Mouse (Mus musculus) lung, embryonic 16.5 days (tissue): Measurements from ENCODE around the gene Foxn1. TPM values are rescaled to one million over a fixed set of nuclear protein-coding genes. Genes with fewer than 3 reads are reported as not detected.

Experiments
- ATAC-seq: fragments of 200-750 bp; cut with Nextera tagmentation; 2 replicates; pipeline ENCODE4 v1.8.0; 2017; ENCODE audit warnings: low read depth, mild to moderate bottlenecking, moderate library complexity
- H3K27ac ChIP-seq: fragments of 300-500 bp; sonication (generic); 2 replicates; pipeline ENCODE4 v1.5.1; 2014; ENCODE audit warnings: mild to moderate bottlenecking, control low read depth, low read length
- H3K27me3 ChIP-seq: fragments of 300-500 bp; sonication (generic); 2 replicates; pipeline ENCODE4 v1.6.1; 2014; ENCODE audit warnings: low read depth, low read length, mixed read lengths; ENCODE audit not compliant: control insufficient read depth, insufficient read depth
- H3K36me3 ChIP-seq: fragments of 300-500 bp; sonication (generic); 2 replicates; pipeline ENCODE4 v1.6.1; 2014; ENCODE audit warnings: low read length; ENCODE audit not compliant: control insufficient read depth, insufficient read depth
- H3K4me1 ChIP-seq: fragments of 300-500 bp; sonication (generic); replicated peaks from 2 replicates; pipeline ENCODE4 v1.6.1; 2014; ENCODE audit warnings: low read length, mixed read lengths; ENCODE audit not compliant: control insufficient read depth, insufficient read depth
- H3K4me2 ChIP-seq: fragments of 300-500 bp; sonication (generic); 2 replicates; pipeline ENCODE4 v1.6.1; 2014; ENCODE audit warnings: low read depth, low read length, control low read depth
- H3K4me3 ChIP-seq: fragments of 300-500 bp; sonication (generic); 2 replicates; pipeline ENCODE4 v1.5.1; 2014; ENCODE audit warnings: mild to moderate bottlenecking, low read length, control low read depth
- H3K9ac ChIP-seq: fragments of 300-500 bp; sonication (generic); 2 replicates; pipeline ENCODE4 v1.6.1; 2014; ENCODE audit warnings: low read length, control low read depth
- H3K9me3 ChIP-seq: fragments of 300-500 bp; sonication (generic); 2 replicates; pipeline ENCODE4 v1.6.1; 2016; ENCODE audit warnings: low read length; ENCODE audit not compliant: control insufficient read depth
- WGBS: fragments of 180-500 bp; shearing (Covaris S2); extraction: QIAGEN DNeasy Blood & Tissue Kit; methylation state at CpG from one replicate; pipeline ENCODE4 v1.1.7; 2014; 5-methylcytosine and 5-hydroxymethylcytosine counted together
- polyA plus RNA-seq: library from polyadenylated mRNA; unstranded; fragments of >200 nt; fragmentation: Nextera tagmentation; extraction: Ambion mirVana; gene quantifications from 2 replicates; pipeline ENCODE4 v1.2.1, GENCODE M21; 2015

Gene Foxn1
- polyA plus RNA-seq, 1 experiment from 2014 or later: 0.77 TPM

DNA sequence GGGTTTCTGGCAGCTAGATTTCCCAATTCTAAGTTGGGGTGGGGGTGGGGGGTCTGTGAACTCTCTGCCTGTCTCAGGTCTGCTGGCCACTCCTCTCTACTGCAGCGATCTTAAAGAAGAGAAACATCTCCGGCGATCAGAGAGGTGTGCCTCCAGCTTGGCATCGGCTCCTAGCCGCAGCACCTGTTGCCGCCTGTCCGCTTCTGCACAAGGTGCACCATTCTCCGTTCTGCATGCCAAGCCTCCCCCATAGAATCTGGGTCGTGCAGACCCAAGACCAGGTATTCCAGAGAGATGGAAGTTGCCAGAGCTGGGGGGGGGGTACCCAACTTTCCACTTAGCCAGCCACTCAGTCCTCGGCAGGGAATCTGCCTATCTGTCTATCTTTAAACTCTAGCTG is 582 bp downstream of the Foxn1 start:
- ATAC-seq: no peak
- Histone ChIP-seq H3K36me3 (no peaks in the 10 kb centered on the region), H3K4me1 (no peaks in the 10 kb centered on the region), H3K4me3 (no peak overlapping the region), H3K27ac (no peak overlapping the region), H3K27me3 (no peaks in the 10 kb centered on the region), H3K4me2 (no peak overlapping the region), H3K9ac (no peak overlapping the region), H3K9me3 (no peaks in the 10 kb centered on the region)
- 81% methylated on average over 10 of the region's 10 CpGs for WGBS

- no peaks in the 10 kb centered on the region for H3K27me3 ChIP-seq
- 26% methylated on average over 5 of the region's 5 CpGs for WGBS
- no peak overlapping the region for H3K27ac ChIP-seq
- no peak for ATAC-seq
- H3K36me3 ChIP-seq: no peaks in the 10 kb centered on the region
- H3K4me2 ChIP-seq: no peak overlapping the region
- no peak overlapping the region for H3K4me3 ChIP-seq
- no peaks in the 10 kb centered on the region for H3K9me3 ChIP-seq
- H3K4me1 ChIP-seq: no peaks in the 10 kb centered on the region
- no peak overlapping the region for H3K9ac ChIP-seq
Measured at GRCm38 (mm10) chr11:78382701-78383100, 3.7 kb downstream of the Foxn1 start.

DNA sequence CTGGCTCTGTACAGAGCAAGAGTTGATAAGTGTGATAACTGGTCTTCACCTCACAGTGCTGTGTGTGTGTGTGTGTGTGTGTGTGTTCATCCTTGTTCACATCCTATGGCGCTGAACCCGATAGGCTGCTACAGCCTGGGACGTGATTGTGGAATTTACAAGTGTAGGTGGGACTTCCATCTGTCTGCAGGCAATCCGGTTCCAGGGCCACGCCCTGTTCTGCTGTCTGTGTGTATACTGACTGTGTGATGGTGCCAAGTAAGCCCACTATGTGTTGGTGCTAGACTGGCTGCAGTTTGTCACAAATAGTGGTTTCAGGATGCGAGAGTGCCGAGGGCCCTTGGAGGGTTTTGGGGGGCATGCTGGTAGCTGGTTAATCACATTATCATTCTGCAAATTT is 4.1 kb downstream of the Foxn1 start:
- Histone ChIP-seq H3K9ac (no peak overlapping the region), H3K36me3 (no peaks in the 10 kb centered on the region), H3K27me3 (no peaks in the 10 kb centered on the region), H3K27ac (no peak overlapping the region), H3K4me1 (no peaks in the 10 kb centered on the region), H3K4me2 (no peak overlapping the region), H3K4me3 (no peak overlapping the region), H3K9me3 (no peaks in the 10 kb centered on the region)
- WGBS: 71% methylated on average over 7 of the region's 7 CpGs
- no peak for ATAC-seq

GRCm38 (mm10) chr11:78380996-78381395 is 5.4 kb downstream of the Foxn1 start:
- Histone ChIP-seq H3K9me3 (no peaks in the 10 kb centered on the region), H3K27ac (no peak overlapping the region), H3K27me3 (no peaks in the 10 kb centered on the region), H3K4me2 (no peak overlapping the region), H3K4me1 (no peaks in the 10 kb centered on the region), H3K9ac (no peak overlapping the region), H3K4me3 (no peak overlapping the region), H3K36me3 (no peaks in the 10 kb centered on the region)
- 73% methylated on average over 3 of the region's 3 CpGs for WGBS
- no peak for ATAC-seq

- H3K36me3 ChIP-seq: no peaks in the 10 kb centered on the region
- ATAC-seq: no peak
- no peaks in the 10 kb centered on the region for H3K9me3 ChIP-seq
- no peaks in the 10 kb centered on the region for H3K4me1 ChIP-seq
- no peak overlapping the region for H3K27ac ChIP-seq
- WGBS: 64% methylated on average over 4 of the region's 4 CpGs
- no peak overlapping the region for H3K4me3 ChIP-seq
- no peak overlapping the region for H3K9ac ChIP-seq
- H3K27me3 ChIP-seq: no peaks in the 10 kb centered on the region
- no peak overlapping the region for H3K4me2 ChIP-seq
Measured at GRCm38 (mm10) chr11:78380351-78380750, 6.0 kb downstream of the Foxn1 start.

GRCm38 (mm10) chr11:78377549-78378159 is 8.7 kb downstream of the Foxn1 start:
- Histone ChIP-seq H3K4me2 (no peak overlapping the region), H3K4me1 (no peaks in the 10 kb centered on the region), H3K36me3 (no peaks in the 10 kb centered on the region), H3K27me3 (no peaks in the 10 kb centered on the region), H3K9me3 (no peaks in the 10 kb centered on the region), H3K4me3 (no peak overlapping the region), H3K9ac (no peak overlapping the region), H3K27ac (no peak overlapping the region)
- WGBS: 27% methylated on average over 10 of the region's 12 CpGs
- ATAC-seq: peak; percentile 59; the same call in 1 of the 2 replicates

GRCm38 (mm10) chr11:78374147-78374546 is 12.2 kb downstream of the Foxn1 start:
- no peaks in the 10 kb centered on the region for H3K36me3 ChIP-seq
- H3K9me3 ChIP-seq: no peaks in the 10 kb centered on the region
- peaks cover 5% of the 10 kb centered on the region; the same call in 1 of the 2 replicates for H3K4me1 ChIP-seq
- H3K4me3 ChIP-seq: no peak overlapping the region
- no peak overlapping the region for H3K27ac ChIP-seq
- H3K27me3 ChIP-seq: no peaks in the 10 kb centered on the region
- 72% methylated on average over 8 of the region's 8 CpGs for WGBS
- ATAC-seq: no peak
- H3K9ac ChIP-seq: no peak overlapping the region
- H3K4me2 ChIP-seq: no peak overlapping the region

- Histone ChIP-seq H3K9me3 (no peaks in the 10 kb centered on the region), H3K27me3 (no peaks in the 10 kb centered on the region), H3K36me3 (no peaks in the 10 kb centered on the region), H3K4me3 (no peak overlapping the region), H3K4me2 (no peak overlapping the region), H3K4me1 (peaks cover 5% of the 10 kb centered on the region; the same call in 1 of the 2 replicates), H3K9ac (no peak overlapping the region), H3K27ac (no peak overlapping the region)
- no peak for ATAC-seq
- WGBS: 39% methylated on average over 7 of the region's 7 CpGs
Measured at GRCm38 (mm10) chr11:78372610-78373009, 13.7 kb downstream of the Foxn1 start.

GRCm38 (mm10) chr11:78372166-78372565 is 14.2 kb downstream of the Foxn1 start:
- H3K27ac ChIP-seq: no peak overlapping the region
- no peaks in the 10 kb centered on the region for H3K9me3 ChIP-seq
- peaks cover 5% of the 10 kb centered on the region; the same call in 1 of the 2 replicates for H3K4me1 ChIP-seq
- no peaks in the 10 kb centered on the region for H3K27me3 ChIP-seq
- H3K4me2 ChIP-seq: no peak overlapping the region
- 42% methylated on average over 3 of the region's 3 CpGs for WGBS
- ATAC-seq: no peak
- no peaks in the 10 kb centered on the region for H3K36me3 ChIP-seq
- H3K4me3 ChIP-seq: no peak overlapping the region
- no peak overlapping the region for H3K9ac ChIP-seq

- Histone ChIP-seq H3K9ac (no peak overlapping the region), H3K27ac (no peak overlapping the region), H3K36me3 (no peaks in the 10 kb centered on the region), H3K27me3 (no peaks in the 10 kb centered on the region), H3K4me2 (no peak overlapping the region), H3K9me3 (no peaks in the 10 kb centered on the region), H3K4me3 (no peak overlapping the region), H3K4me1 (peaks cover 5% of the 10 kb centered on the region; the same call in 1 of the 2 replicates)
- 91% methylated on average over 11 of the region's 11 CpGs for WGBS
- no peak for ATAC-seq
Measured at GRCm38 (mm10) chr11:78371711-78372110, 14.6 kb downstream of the Foxn1 start.
